Mouse (Mus musculus) cerebellum, postnatal 14 days (tissue): ENCODE data around the gene Ttyh1.
A peak's percentile ranks its signal among the peaks of the same experiment; 100 is the strongest.
"Not testable (repeated sequence)": the region's sequence is repeated elsewhere in the genome, so short reads cannot be mapped to it uniquely, and the experiment has no call there.

Source experiments
- DNase-seq, 2 experiments: peaks; one replicate each; pipeline ENCODE4 v3.0.0; 2021; ENCODE audit warnings: mixed read lengths in 2 of 2

The Ttyh1 gene

GRCm38 (mm10) chr7:4144766-4145551 is 25.8 kb downstream of the Ttyh1 start:
- peak in 1 of 2 experiments; percentile 13 for DNase-seq

- peak; percentile 69 to 73 for DNase-seq
Measured at GRCm38 (mm10) chr7:4145552-4146190, 26.5 kb downstream of the Ttyh1 start.

GRCm38 (mm10) chr7:4146241-4147180 is 27.3 kb downstream of the Ttyh1 start:
- DNase-seq = peak in 1 of 2 experiments; percentile 20

- DNase-seq = peak in 1 of 2 experiments; percentile 13
Measured at GRCm38 (mm10) chr7:4147371-4147770, 28.2 kb downstream of the Ttyh1 start.

GRCm38 (mm10) chr7:4147836-4148235 is 28.6 kb downstream of the Ttyh1 start:
- DNase-seq = peak in 1 of 2 experiments; percentile 3

GRCm38 (mm10) chr7:4148341-4149208 is 29.4 kb downstream of the Ttyh1 start:
- peak in 1 of 2 experiments; percentile 31 for DNase-seq

GRCm38 (mm10) chr7:4149209-4150054 is 30.2 kb downstream of the Ttyh1 start:
- peak; percentile 92 to 94 for DNase-seq

- DNase-seq = peak; percentile 65
Measured at GRCm38 (mm10) chr7:4150059-4150541, 30.9 kb downstream of the Ttyh1 start, which contains the start of gene Leng9. Gene Leng9, minus strand, starts transcription at chr7:4150374.

- DNase-seq = peak; percentile 80 to 81
Measured at GRCm38 (mm10) chr7:4150811-4151221, 31.6 kb downstream of the Ttyh1 start.

- peak; percentile 44 to 51 for DNase-seq
Measured at GRCm38 (mm10) chr7:4151241-4151640, 32.0 kb downstream of the Ttyh1 start.

- DNase-seq = no peak
Measured at GRCm38 (mm10) chr7:4154356-4154755, 35.1 kb downstream of the Ttyh1 start.

- DNase-seq = no peak
Measured at GRCm38 (mm10) chr7:4154976-4155375, 35.8 kb downstream of the Ttyh1 start.

GRCm38 (mm10) chr7:4161596-4161995 is 42.4 kb downstream of the Ttyh1 start:
- DNase-seq = not testable (repeated sequence)

- no peak for DNase-seq
Measured at GRCm38 (mm10) chr7:4163571-4164072, 44.4 kb downstream of the Ttyh1 start.

GRCm38 (mm10) chr7:4164090-4164910 is 45.1 kb downstream of the Ttyh1 start, which contains the start of gene Cdc42ep5:
Gene Cdc42ep5, minus strand, starts transcription at chr7:4164860.
- no peak for DNase-seq

- DNase-seq = no peak
Measured at GRCm38 (mm10) chr7:4165286-4165685, 46.1 kb downstream of the Ttyh1 start.

- DNase-seq = no peak
Measured at GRCm38 (mm10) chr7:4167098-4167497, 47.9 kb downstream of the Ttyh1 start.

GRCm38 (mm10) chr7:4170193-4170938 is 51.2 kb downstream of the Ttyh1 start:
- DNase-seq = no peak

GRCm38 (mm10) chr7:4178438-4178837 is 59.2 kb downstream of the Ttyh1 start:
- no peak for DNase-seq
